Mouse (Mus musculus) liver, embryonic 15.5 days (tissue): ENCODE measurements around the gene Pde1b. TPM values are rescaled to one million over a fixed set of nuclear protein-coding genes. Genes with fewer than 3 reads are reported as not detected.

Source experiments
- ATAC-seq: fragments of 200-750 bp; cut with Nextera tagmentation; 2 replicates; pipeline ENCODE4 v1.8.0; 2017; ENCODE audit warnings: moderate number of reproducible peaks, mild to moderate bottlenecking, moderate library complexity; ENCODE audit not compliant: insufficient read depth
- H3K27ac ChIP-seq: fragments of 300-500 bp; sonication (generic); replicated peaks from 2 replicates; pipeline ENCODE4 v1.5.1; 2015; ENCODE audit warnings: mild to moderate bottlenecking, inconsistent platforms
- H3K27me3 ChIP-seq: fragments of 300-500 bp; sonication (generic); 2 replicates; pipeline ENCODE4 v1.6.1; 2015; ENCODE audit warnings: mild to moderate bottlenecking, inconsistent platforms
- H3K36me3 ChIP-seq: fragments of 300-500 bp; sonication (generic); replicated peaks from 2 replicates; pipeline ENCODE4 v1.6.1; 2015; ENCODE audit warnings: moderate library complexity, mild to moderate bottlenecking, inconsistent platforms
- H3K4me1 ChIP-seq: fragments of 300-500 bp; sonication (generic); replicated peaks from 2 replicates; pipeline ENCODE4 v1.6.1; 2015; ENCODE audit warnings: inconsistent platforms
- H3K4me2 ChIP-seq: fragments of 300-500 bp; sonication (generic); 2 replicates; pipeline ENCODE4 v1.6.1; 2015; ENCODE audit warnings: moderate library complexity, mild to moderate bottlenecking, inconsistent platforms
- H3K4me3 ChIP-seq: fragments of 300-500 bp; sonication (generic); replicated peaks from 2 replicates; pipeline ENCODE4 v1.5.1; 2015; ENCODE audit warnings: mild to moderate bottlenecking, inconsistent platforms
- H3K9ac ChIP-seq: fragments of 300-500 bp; sonication (generic); 2 replicates; pipeline ENCODE4 v1.6.1; 2015; ENCODE audit warnings: moderate library complexity, mild to moderate bottlenecking, inconsistent platforms
- H3K9me3 ChIP-seq: fragments of 300-500 bp; sonication (generic); replicated peaks from 2 replicates; pipeline ENCODE4 v1.6.1; 2016; ENCODE audit warnings: inconsistent platforms
- WGBS: fragments of 180-500 bp; shearing (Covaris S2); methylation state at CpG from one replicate; pipeline ENCODE4 v1.1.7; 2015; ENCODE audit warnings: mixed read lengths; ENCODE audit not compliant: insufficient replicate concordance; 5-methylcytosine and 5-hydroxymethylcytosine counted together
- polyA plus RNA-seq: library from polyadenylated mRNA; unstranded; fragments of >200 nt; fragmentation: Nextera tagmentation; extraction: Ambion mirVana; gene quantifications from 2 replicates; pipeline ENCODE4 v1.2.1, GENCODE M21; 2015

The Pde1b gene
- polyA plus RNA-seq, 1 experiment from 2014 or later = 0.29 TPM

DNA sequence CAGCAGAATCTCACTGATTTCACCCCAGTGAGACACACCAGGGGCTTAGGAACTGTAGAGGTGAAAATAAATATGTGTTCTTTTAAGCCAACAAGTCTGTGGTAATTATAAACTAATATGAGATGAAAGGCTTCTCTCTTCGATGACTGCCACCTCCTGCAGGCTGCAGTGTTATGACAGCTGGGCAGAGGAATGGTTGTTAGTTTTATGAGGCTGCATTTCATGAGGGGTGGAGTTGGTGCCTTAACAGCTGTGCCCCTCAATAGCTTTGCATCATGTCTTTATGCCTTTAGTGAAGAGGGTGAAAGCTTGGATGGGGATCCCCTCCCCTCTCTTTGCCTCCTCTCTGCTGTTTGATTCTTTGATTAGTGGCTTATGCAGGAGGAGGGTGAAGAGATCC, 48.2 kb downstream of the Pde1b start:
- H3K4me2 ChIP-seq = no peak overlapping the region
- WGBS = 17% methylated on average over 1 of the region's 1 CpGs
- no peak overlapping the region for H3K9ac ChIP-seq
- H3K4me3 ChIP-seq = no peak overlapping the region
- H3K36me3 ChIP-seq = no peaks in the 10 kb centered on the region
- no peak for ATAC-seq
- H3K27ac ChIP-seq = no peak overlapping the region
- H3K27me3 ChIP-seq = no peaks in the 10 kb centered on the region
- H3K9me3 ChIP-seq = no peaks in the 10 kb centered on the region
- no peaks in the 10 kb centered on the region for H3K4me1 ChIP-seq

DNA sequence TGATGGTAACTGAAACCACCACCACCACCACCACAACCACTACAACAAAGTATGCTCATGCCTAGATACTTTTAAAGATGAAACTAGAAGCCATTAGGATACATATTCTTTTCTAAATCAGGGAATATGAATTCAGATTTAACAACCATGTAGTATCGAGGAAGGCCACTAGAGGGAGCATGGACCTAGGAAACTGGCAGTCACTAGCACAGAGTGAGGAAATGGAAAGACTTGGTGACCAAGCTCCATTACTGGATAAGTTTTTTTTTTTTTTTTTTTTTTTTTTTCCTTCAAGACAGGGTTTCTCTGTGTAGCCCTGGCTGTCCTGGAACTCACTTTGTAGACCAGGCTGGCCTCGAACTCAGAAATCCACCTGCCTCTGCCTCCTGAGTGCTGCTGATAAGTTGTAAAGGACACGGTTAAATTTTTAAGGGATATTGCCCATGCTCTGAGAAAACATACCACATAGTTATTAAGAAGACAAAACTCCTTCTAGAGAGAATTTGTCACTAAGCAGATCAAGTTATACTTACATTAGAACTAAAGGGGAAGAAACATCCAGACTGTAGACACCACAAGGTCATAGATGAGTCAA, 49.4 kb downstream of the Pde1b start:
- no peak for ATAC-seq
- no peaks in the 10 kb centered on the region for H3K36me3 ChIP-seq
- H3K9me3 ChIP-seq = no peaks in the 10 kb centered on the region
- H3K27ac ChIP-seq = no peak overlapping the region
- no peak overlapping the region for H3K4me2 ChIP-seq
- H3K4me1 ChIP-seq = no peaks in the 10 kb centered on the region
- no peaks in the 10 kb centered on the region for H3K27me3 ChIP-seq
- H3K4me3 ChIP-seq = no peak overlapping the region
- WGBS = 31% methylated on average over 3 of the region's 3 CpGs
- H3K9ac ChIP-seq = no peak overlapping the region

DNA sequence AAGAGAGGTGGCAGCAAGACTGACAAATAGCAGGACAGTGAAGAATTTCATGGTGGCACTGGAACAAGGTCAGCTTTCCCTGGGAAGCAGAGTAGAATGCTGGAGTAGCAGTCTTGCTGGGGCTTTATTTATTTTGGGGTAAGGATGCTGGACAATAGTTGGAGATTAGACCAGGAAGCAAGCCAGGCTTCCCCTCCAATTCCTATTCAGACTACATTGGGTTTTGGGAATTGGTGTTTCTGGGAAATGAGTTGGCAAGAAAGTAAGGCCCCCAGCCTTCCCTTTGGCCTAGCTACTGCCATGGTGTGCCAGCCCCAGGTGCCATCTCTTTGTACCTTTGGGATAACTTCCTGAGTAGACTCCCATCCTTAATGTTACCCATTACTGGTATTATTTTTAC, 62.1 kb downstream of the Pde1b start, which contains the start of gene Glycam1:
Gene Glycam1 (minus strand): TSS at position 101 of the 400 bp plus-strand sequence.
- no peaks in the 10 kb centered on the region for H3K4me1 ChIP-seq
- no peak within 1 kb of the TSS for H3K9ac ChIP-seq
- no peaks in the 10 kb centered on the region for H3K27me3 ChIP-seq
- ATAC-seq = no peak
- no peak within 1 kb of the TSS for H3K27ac ChIP-seq
- no peaks in the 10 kb centered on the region for H3K36me3 ChIP-seq
- no peaks in the 10 kb centered on the region for H3K9me3 ChIP-seq
- H3K4me3 ChIP-seq = no peak within 1 kb of the TSS
- no peak within 1 kb of the TSS for H3K4me2 ChIP-seq

Other genes with a start within 250 kb of the Pde1b start
- 207 and 217 TPM in 2 replicates for gene Nfe2, start 244.6 kb upstream of the Pde1b start, polyA plus RNA-seq
- 196 and 203 TPM in 2 replicates for gene Copz1, start 230.3 kb upstream of the Pde1b start, polyA plus RNA-seq
- 0.86 and 1.0 TPM in 2 replicates for gene Gpr84, start 192.4 kb upstream of the Pde1b start, polyA plus RNA-seq
- 6.0 and 6.6 TPM in 2 replicates for gene Zfp385a, start 162.9 kb upstream of the Pde1b start, polyA plus RNA-seq
- 15.9 and 19.1 TPM in 2 replicates for gene Itga5, start 136.3 kb upstream of the Pde1b start, polyA plus RNA-seq
- gene Gtsf1, start 72.6 kb upstream of the Pde1b start, polyA plus RNA-seq = not detected in 2 replicates
- gene Gtsf2, start 54.6 kb upstream of the Pde1b start, polyA plus RNA-seq = not detected in 2 replicates
- 7.0 and 7.2 TPM in 2 replicates for gene Nckap1l, start 49.2 kb upstream of the Pde1b start, polyA plus RNA-seq
- gene Ppp1r1a, start 35.0 kb downstream of the Pde1b start, polyA plus RNA-seq = 0.30 and 0.66 TPM in 2 replicates
- not detected in 2 replicates for gene Glycam1, start 62.0 kb downstream of the Pde1b start, polyA plus RNA-seq